Mouse (Mus musculus): Measurements from ENCODE around the gene Btf3.

- TF ChIP-seq CTCF (IDR thresholded peaks at IDR 0.05; ENCODE audit: low read depth) (no peak), EP300 (IDR thresholded peaks at IDR 0.05; ENCODE audit: low read depth) (no peak)
Measured at GRCm38 (mm10) chr13:98276253-98276652, 40.6 kb downstream of the Btf3 start.

Data from heart, postnatal 0 days (tissue).